ENCODE assay signal across 12 mouse cellular contexts in the genomic region with DNA sequence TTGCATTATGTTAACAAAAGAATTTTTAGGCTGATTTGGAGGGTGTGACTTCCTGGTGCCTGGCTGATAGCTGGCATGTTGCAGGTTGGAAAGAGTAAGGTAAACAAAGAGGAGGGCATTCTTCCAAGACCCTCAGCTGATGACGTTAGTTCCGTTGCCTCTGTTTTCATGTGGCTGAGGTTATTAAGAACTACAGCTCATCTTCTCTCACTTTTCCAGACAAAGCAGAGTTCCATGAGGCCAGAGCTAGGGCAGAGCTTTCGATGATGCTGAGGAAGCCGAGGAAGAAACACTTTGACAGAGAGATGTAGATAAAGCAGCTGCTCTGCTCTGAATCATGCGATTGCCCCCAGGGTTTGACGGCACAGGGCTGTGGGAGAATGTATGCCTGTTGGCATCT.
DNase-seq lines count a peak whose midpoint lies in the region; ATAC-seq lines count a peak whose summit lies in the region.
"Had no signal": no experiment of that assay in that cellular context is flagged by ENCODE, and none has a peak within 500 bp of the region (broad histone marks: within the 10 kb centered on the region; RNA-seq: fewer than 3 reads in every experiment).

No protein-coding gene starts in this region.

- DNase-seq in heart, adult 8-10 months (ENCODE audit: low spot score), result peak; percentile 31
- no peak for DNase-seq in heart, postnatal 14 days
- DNase-seq in retina, postnatal 1 day, result peak; percentile 44
- DNase-seq in retina, embryonic 14.5 days (ENCODE audit: low spot score), result no peak
- DNase-seq in left cerebral cortex, adult 9 months (ENCODE audit: low spot score in 2 of 2), result no peak
- DNase-seq: cerebellum, postnatal 25 days had no signal

- H3K27ac ChIP-seq in lung, embryonic 16.5 days (ENCODE audit: low read length), result peak overlapping the region; percentile 80
- no peak overlapping the region for H3K27ac ChIP-seq in midbrain, embryonic 13.5 days
- H3K27ac ChIP-seq: hindbrain, embryonic 15.5 days; neural tube, embryonic 12.5 days had no signal

- no peaks in the 10 kb centered on the region for H3K36me3 ChIP-seq in lung, embryonic 16.5 days (ENCODE audit: control insufficient read depth, insufficient read depth, low read length)
- H3K36me3 ChIP-seq in midbrain, embryonic 13.5 days, result no peaks in the 10 kb centered on the region
- H3K36me3 ChIP-seq: hindbrain, embryonic 15.5 days; neural tube, embryonic 12.5 days had no signal

- H3K4me2 ChIP-seq in lung, embryonic 16.5 days (ENCODE audit: low read depth, low read length), result no peak overlapping the region
- no peak overlapping the region for H3K4me2 ChIP-seq in midbrain, embryonic 13.5 days (replicated peaks)
- H3K4me2 ChIP-seq: hindbrain, embryonic 15.5 days; liver, embryonic 11.5 days; neural tube, embryonic 12.5 days had no signal

- peak; percentile 71 for ATAC-seq in lung, embryonic 16.5 days (ENCODE audit: low read depth)
- ATAC-seq in midbrain, embryonic 13.5 days, result no peak
- no peak for ATAC-seq in megakaryocyte progenitor cell, adult 5-6 weeks (replicated peaks; ENCODE audit: poor library complexity)

- WGBS in lung, embryonic 16.5 days, result 14% methylated on average over 6 of the region's 6 CpGs
- 71% methylated on average over 6 of the region's 6 CpGs for WGBS in midbrain, embryonic 13.5 days

- H3K9ac ChIP-seq in lung, embryonic 16.5 days (ENCODE audit: low read length), result no peak overlapping the region
- H3K9ac ChIP-seq in midbrain, embryonic 13.5 days (replicated peaks), result no peak overlapping the region
- H3K9ac ChIP-seq: hindbrain, embryonic 15.5 days; neural tube, embryonic 12.5 days had no signal

- no peaks in the 10 kb centered on the region for H3K9me3 ChIP-seq in lung, embryonic 16.5 days (ENCODE audit: control insufficient read depth, low read length)
- H3K9me3 ChIP-seq in midbrain, embryonic 13.5 days, result no peaks in the 10 kb centered on the region
- H3K9me3 ChIP-seq: hindbrain, embryonic 15.5 days; neural tube, embryonic 12.5 days had no signal

- H3K27me3 ChIP-seq in lung, embryonic 16.5 days (ENCODE audit: control insufficient read depth, insufficient read depth, low read depth, low read length), result no peaks in the 10 kb centered on the region
- H3K27me3 ChIP-seq in midbrain, embryonic 13.5 days, result no peaks in the 10 kb centered on the region
- H3K27me3 ChIP-seq: hindbrain, embryonic 15.5 days; neural tube, embryonic 12.5 days had no signal

- H3K4me1 ChIP-seq in lung, embryonic 16.5 days (replicated peaks; ENCODE audit: control insufficient read depth, insufficient read depth, low read length), result peaks cover 19% of the 10 kb centered on the region
- H3K4me1 ChIP-seq in midbrain, embryonic 13.5 days (replicated peaks), result no peaks in the 10 kb centered on the region
- H3K4me1 ChIP-seq: hindbrain, embryonic 15.5 days; neural tube, embryonic 12.5 days had no signal

- intact Hi-C loops in heart, postnatal 14 days (cut with DNase I), result no loop called here

- no peak overlapping the region for H3K4me3 ChIP-seq in lung, embryonic 16.5 days (ENCODE audit: low read length)
- no peak overlapping the region for H3K4me3 ChIP-seq in midbrain, embryonic 13.5 days (replicated peaks)
- H3K4me3 ChIP-seq: hindbrain, embryonic 15.5 days; neural tube, embryonic 12.5 days had no signal

Comparison
In these comparisons a context has a peak if more than half of its experiments do, and no peak if none do; other contexts are left out.
1. DNase-seq: peak in heart, adult 8-10 months (single experiment) and retina, postnatal 1 day (single experiment); none in heart, postnatal 14 days (0 of 2), retina, embryonic 14.5 days (single experiment) and left cerebral cortex, adult 9 months (0 of 2).